Mouse (Mus musculus): ENCODE results near the gene Tspan10. TPM values are rescaled to one million over a fixed set of nuclear protein-coding genes. Genes with fewer than 3 reads are reported as not detected.

Gene Tspan10
- total and polyA plus RNA-seq, 3 experiments: 0.29 to 0.65 TPM; not detected in 1

Other genes with a start within 250 kb of the Tspan10 start
- gene Bahcc1, start 209.7 kb upstream of the Tspan10 start, total RNA-seq (2012; rRNA removed): 0.03 and 0.04 TPM in 2 replicates
- gene Bahcc1, start 209.7 kb upstream of the Tspan10 start, polyA plus RNA-seq (2012; ENCODE audit: insufficient read depth in 1 of 2, insufficient read length in 2 of 2, low read depth in 1 of 2, low replicate concordance in 2 of 2, missing spikeins in 1 of 2): under 1 TPM in 1 of 2 experiments, not detected in 1; 0.26 TPM
- gene Actg1, start 94.1 kb upstream of the Tspan10 start, total RNA-seq (2012; rRNA removed): 1,328 and 1,871 TPM in 2 replicates
- gene Actg1, start 94.1 kb upstream of the Tspan10 start, polyA plus RNA-seq (2012; ENCODE audit: insufficient read depth in 1 of 2, insufficient read length in 2 of 2, low read depth in 1 of 2, low replicate concordance in 2 of 2, missing spikeins in 1 of 2): 1,000 to 10,000 TPM in 1 of 2 experiments, 100 to 1,000 TPM in 1; 899 to 1,784 TPM
- gene Fscn2, start 81.1 kb upstream of the Tspan10 start, total RNA-seq (2012; rRNA removed): 0.29 and 0.62 TPM in 2 replicates
- gene Fscn2, start 81.1 kb upstream of the Tspan10 start, polyA plus RNA-seq (2012; ENCODE audit: insufficient read depth in 1 of 2, insufficient read length in 2 of 2, low read depth in 1 of 2, low replicate concordance in 2 of 2, missing spikeins in 1 of 2): under 1 TPM in 1 of 2 experiments, not detected in 1; 0.61 TPM
- gene Faap100, start 63.9 kb upstream of the Tspan10 start, total RNA-seq (2012; rRNA removed): 34.9 and 45.7 TPM in 2 replicates
- 10 to 100 TPM in 1 of 2 experiments, not detected in 1; 27.1 TPM for gene Faap100, start 63.9 kb upstream of the Tspan10 start, polyA plus RNA-seq (2012; ENCODE audit: insufficient read depth in 1 of 2, insufficient read length in 2 of 2, low read depth in 1 of 2, low replicate concordance in 2 of 2, missing spikeins in 1 of 2)
- gene Nploc4, start 4.9 kb upstream of the Tspan10 start, total RNA-seq (2012; rRNA removed): 77.4 and 88.3 TPM in 2 replicates
- 100 to 1,000 TPM; 117 to 352 TPM for gene Nploc4, start 4.9 kb upstream of the Tspan10 start, polyA plus RNA-seq (2012; ENCODE audit: insufficient read depth in 1 of 2, insufficient read length in 2 of 2, low read depth in 1 of 2, low replicate concordance in 2 of 2, missing spikeins in 1 of 2)
- 0.35 and 0.46 TPM in 2 replicates for gene Pde6g, start 10.9 kb downstream of the Tspan10 start, total RNA-seq (2012; rRNA removed)
- gene Pde6g, start 10.9 kb downstream of the Tspan10 start, polyA plus RNA-seq (2012; ENCODE audit: insufficient read depth in 1 of 2, insufficient read length in 2 of 2, low read depth in 1 of 2, low replicate concordance in 2 of 2, missing spikeins in 1 of 2): under 1 TPM in 1 of 2 experiments, not detected in 1; 0.84 TPM
- gene Oxld1, start 15.4 kb downstream of the Tspan10 start, total RNA-seq (2012; rRNA removed): 15.9 and 17.6 TPM in 2 replicates
- gene Oxld1, start 15.4 kb downstream of the Tspan10 start, polyA plus RNA-seq (2012; ENCODE audit: insufficient read depth in 1 of 2, insufficient read length in 2 of 2, low read depth in 1 of 2, low replicate concordance in 2 of 2, missing spikeins in 1 of 2): 10 to 100 TPM in 1 of 2 experiments, not detected in 1; 17.5 TPM
- 66.1 and 104 TPM in 2 replicates for gene Ccdc137, start 15.5 kb downstream of the Tspan10 start, total RNA-seq (2012; rRNA removed)
- gene Ccdc137, start 15.5 kb downstream of the Tspan10 start, polyA plus RNA-seq (2012; ENCODE audit: insufficient read depth in 1 of 2, insufficient read length in 2 of 2, low read depth in 1 of 2, low replicate concordance in 2 of 2, missing spikeins in 1 of 2): 100 to 1,000 TPM in 1 of 2 experiments, not detected in 1; 116 TPM
- 19.8 and 20.8 TPM in 2 replicates for gene Arl16, start 25.0 kb downstream of the Tspan10 start, total RNA-seq (2012; rRNA removed)
- gene Arl16, start 25.0 kb downstream of the Tspan10 start, polyA plus RNA-seq (2012; ENCODE audit: insufficient read depth in 1 of 2, insufficient read length in 2 of 2, low read depth in 1 of 2, low replicate concordance in 2 of 2, missing spikeins in 1 of 2): 10 to 100 TPM in 1 of 2 experiments, not detected in 1; 20.0 TPM
- 401 and 457 TPM in 2 replicates for gene Mrpl12, start 42.0 kb downstream of the Tspan10 start, total RNA-seq (2012; rRNA removed)
- 100 to 1,000 TPM; 374 to 461 TPM for gene Mrpl12, start 42.0 kb downstream of the Tspan10 start, polyA plus RNA-seq (2012; ENCODE audit: insufficient read depth in 1 of 2, insufficient read length in 2 of 2, low read depth in 1 of 2, low replicate concordance in 2 of 2, missing spikeins in 1 of 2)
- gene Slc25a10, start 49.2 kb downstream of the Tspan10 start, total RNA-seq (2012; rRNA removed): 40.4 and 52.0 TPM in 2 replicates
- 10 to 100 TPM in 1 of 2 experiments, not detected in 1; 53.6 TPM for gene Slc25a10, start 49.2 kb downstream of the Tspan10 start, polyA plus RNA-seq (2012; ENCODE audit: insufficient read depth in 1 of 2, insufficient read length in 2 of 2, low read depth in 1 of 2, low replicate concordance in 2 of 2, missing spikeins in 1 of 2)
- not detected in 2 replicates for gene Gcgr, start 88.1 kb downstream of the Tspan10 start, total RNA-seq (2012; rRNA removed)
- not detected for gene Gcgr, start 88.1 kb downstream of the Tspan10 start, polyA plus RNA-seq (2012; ENCODE audit: insufficient read depth in 1 of 2, insufficient read length in 2 of 2, low read depth in 1 of 2, low replicate concordance in 2 of 2, missing spikeins in 1 of 2)
- 27.2 and 36.6 TPM in 2 replicates for gene Mcrip1, start 107.1 kb downstream of the Tspan10 start, total RNA-seq (2012; rRNA removed)
- gene Mcrip1, start 107.1 kb downstream of the Tspan10 start, polyA plus RNA-seq (2012; ENCODE audit: insufficient read depth in 1 of 2, insufficient read length in 2 of 2, low read depth in 1 of 2, low replicate concordance in 2 of 2, missing spikeins in 1 of 2): 10 to 100 TPM in 1 of 2 experiments, not detected in 1; 83.5 TPM
- not detected in 2 replicates for gene Ppp1r27, start 108.5 kb downstream of the Tspan10 start, total RNA-seq (2012; rRNA removed)
- gene Ppp1r27, start 108.5 kb downstream of the Tspan10 start, polyA plus RNA-seq (2012; ENCODE audit: insufficient read depth in 1 of 2, insufficient read length in 2 of 2, low read depth in 1 of 2, low replicate concordance in 2 of 2, missing spikeins in 1 of 2): not detected
- 625 and 639 TPM in 2 replicates for gene P4hb, start 130.6 kb downstream of the Tspan10 start, total RNA-seq (2012; rRNA removed)
- gene P4hb, start 130.6 kb downstream of the Tspan10 start, polyA plus RNA-seq (2012; ENCODE audit: insufficient read depth in 1 of 2, insufficient read length in 2 of 2, low read depth in 1 of 2, low replicate concordance in 2 of 2, missing spikeins in 1 of 2): 1,000 to 10,000 TPM in 1 of 2 experiments, 100 to 1,000 TPM in 1; 563 to 1,152 TPM
- 364 and 367 TPM in 2 replicates for gene Arhgdia, start 139.0 kb downstream of the Tspan10 start, total RNA-seq (2012; rRNA removed)
- gene Arhgdia, start 139.0 kb downstream of the Tspan10 start, polyA plus RNA-seq (2012; ENCODE audit: insufficient read depth in 1 of 2, insufficient read length in 2 of 2, low read depth in 1 of 2, low replicate concordance in 2 of 2, missing spikeins in 1 of 2): 100 to 1,000 TPM; 601 to 821 TPM
- gene Alyref, start 155.7 kb downstream of the Tspan10 start, total RNA-seq (2012; rRNA removed): 1,072 and 1,078 TPM in 2 replicates
- 100 to 1,000 TPM in 1 of 2 experiments, not detected in 1; 600 TPM for gene Alyref, start 155.7 kb downstream of the Tspan10 start, polyA plus RNA-seq (2012; ENCODE audit: insufficient read depth in 1 of 2, insufficient read length in 2 of 2, low read depth in 1 of 2, low replicate concordance in 2 of 2, missing spikeins in 1 of 2)
- 97.3 and 130 TPM in 2 replicates for gene Anapc11, start 155.8 kb downstream of the Tspan10 start, total RNA-seq (2012; rRNA removed)
- 100 to 1,000 TPM in 1 of 2 experiments, not detected in 1; 120 TPM for gene Anapc11, start 155.8 kb downstream of the Tspan10 start, polyA plus RNA-seq (2012; ENCODE audit: insufficient read depth in 1 of 2, insufficient read length in 2 of 2, low read depth in 1 of 2, low replicate concordance in 2 of 2, missing spikeins in 1 of 2)
- 0.27 and 0.62 TPM in 2 replicates for gene Npb, start 165.8 kb downstream of the Tspan10 start, total RNA-seq (2012; rRNA removed)
- gene Npb, start 165.8 kb downstream of the Tspan10 start, polyA plus RNA-seq (2012; ENCODE audit: insufficient read depth in 1 of 2, insufficient read length in 2 of 2, low read depth in 1 of 2, low replicate concordance in 2 of 2, missing spikeins in 1 of 2): 1 to 10 TPM in 1 of 2 experiments, not detected in 1; 1.7 TPM
- gene Pcyt2, start 175.3 kb downstream of the Tspan10 start, total RNA-seq (2012; rRNA removed): 71.8 and 86.7 TPM in 2 replicates
- 10 to 100 TPM in 1 of 2 experiments, not detected in 1; 87.3 TPM for gene Pcyt2, start 175.3 kb downstream of the Tspan10 start, polyA plus RNA-seq (2012; ENCODE audit: insufficient read depth in 1 of 2, insufficient read length in 2 of 2, low read depth in 1 of 2, low replicate concordance in 2 of 2, missing spikeins in 1 of 2)
- gene Sirt7, start 182.6 kb downstream of the Tspan10 start, total RNA-seq (2012; rRNA removed): 61.6 and 78.2 TPM in 2 replicates
- gene Sirt7, start 182.6 kb downstream of the Tspan10 start, polyA plus RNA-seq (2012; ENCODE audit: insufficient read depth in 1 of 2, insufficient read length in 2 of 2, low read depth in 1 of 2, low replicate concordance in 2 of 2, missing spikeins in 1 of 2): 10 to 100 TPM in 1 of 2 experiments, not detected in 1; 72.3 TPM
- 26.5 and 29.7 TPM in 2 replicates for gene Mafg, start 191.0 kb downstream of the Tspan10 start, total RNA-seq (2012; rRNA removed)
- 100 to 1,000 TPM in 1 of 2 experiments, 10 to 100 TPM in 1; 54.0 to 113 TPM for gene Mafg, start 191.0 kb downstream of the Tspan10 start, polyA plus RNA-seq (2012; ENCODE audit: insufficient read depth in 1 of 2, insufficient read length in 2 of 2, low read depth in 1 of 2, low replicate concordance in 2 of 2, missing spikeins in 1 of 2)
- gene Pycr1, start 201.1 kb downstream of the Tspan10 start, total RNA-seq (2012; rRNA removed): 2.6 and 7.1 TPM in 2 replicates
- 10 to 100 TPM in 1 of 2 experiments, not detected in 1; 15.3 TPM for gene Pycr1, start 201.1 kb downstream of the Tspan10 start, polyA plus RNA-seq (2012; ENCODE audit: insufficient read depth in 1 of 2, insufficient read length in 2 of 2, low read depth in 1 of 2, low replicate concordance in 2 of 2, missing spikeins in 1 of 2)
- not detected in 2 replicates for gene Myadml2, start 205.5 kb downstream of the Tspan10 start, total RNA-seq (2012; rRNA removed)
- gene Myadml2, start 205.5 kb downstream of the Tspan10 start, polyA plus RNA-seq (2012; ENCODE audit: insufficient read depth in 1 of 2, insufficient read length in 2 of 2, low read depth in 1 of 2, low replicate concordance in 2 of 2, missing spikeins in 1 of 2): not detected
- gene Notum, start 218.5 kb downstream of the Tspan10 start, total RNA-seq (2012; rRNA removed): not detected in 2 replicates
- not detected for gene Notum, start 218.5 kb downstream of the Tspan10 start, polyA plus RNA-seq (2012; ENCODE audit: insufficient read depth in 1 of 2, insufficient read length in 2 of 2, low read depth in 1 of 2, low replicate concordance in 2 of 2, missing spikeins in 1 of 2)
- gene Aspscr1, start 230.3 kb downstream of the Tspan10 start, total RNA-seq (2012; rRNA removed): 31.9 and 36.2 TPM in 2 replicates
- gene Aspscr1, start 230.3 kb downstream of the Tspan10 start, polyA plus RNA-seq (2012; ENCODE audit: insufficient read depth in 1 of 2, insufficient read length in 2 of 2, low read depth in 1 of 2, low replicate concordance in 2 of 2, missing spikeins in 1 of 2): 10 to 100 TPM in 1 of 2 experiments, not detected in 1; 72.5 TPM

All from MEL (cell line).